Mouse (Mus musculus) left cerebral cortex, postnatal 4 days (tissue): Measurements from ENCODE around the gene Cry2. TPM values are rescaled to one million over a fixed set of nuclear protein-coding genes. Genes with fewer than 3 reads are reported as not detected.

Source experiments
- DNase-seq: peaks from one replicate; pipeline ENCODE4 v3.0.0-alpha.2; 2022
- intact Hi-C: fragments of 180-260 bp; cut with DNase I; formaldehyde crosslinking; loops from one replicate; pipeline ENCODE4 v1.15.1; 2025
- total RNA-seq, 2 experiments: library from RNA; stranded (reverse); gene quantifications; 2 replicates each; pipeline ENCODE4 v1.2.3; 2021

The Cry2 gene
- total RNA-seq, 2 experiments from 2014 or later = 74.6 to 75.8 TPM

DNA sequence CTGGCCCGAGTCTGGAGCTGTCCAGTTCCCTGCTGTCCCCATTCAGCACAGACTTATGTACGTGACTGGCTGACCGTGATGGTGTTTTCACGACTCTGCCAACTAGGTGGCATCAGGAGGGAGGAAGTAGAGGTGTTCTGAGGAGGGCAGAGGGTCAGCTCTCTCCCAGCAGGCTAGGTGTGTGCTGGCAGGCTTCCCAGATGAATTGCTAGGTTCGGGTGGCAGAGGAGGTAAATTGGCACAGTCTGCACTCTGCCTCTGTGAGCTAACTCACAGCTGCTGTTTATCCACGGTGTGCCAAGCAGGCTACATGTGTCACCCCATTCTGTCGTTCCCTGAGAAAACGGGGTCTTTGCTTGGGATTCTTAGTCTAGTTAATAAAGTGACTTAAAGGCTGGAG is 12.8 kb upstream of the Cry2 start:
- peak; percentile 45 for DNase-seq
- intact Hi-C loops = no loop called here

DNA sequence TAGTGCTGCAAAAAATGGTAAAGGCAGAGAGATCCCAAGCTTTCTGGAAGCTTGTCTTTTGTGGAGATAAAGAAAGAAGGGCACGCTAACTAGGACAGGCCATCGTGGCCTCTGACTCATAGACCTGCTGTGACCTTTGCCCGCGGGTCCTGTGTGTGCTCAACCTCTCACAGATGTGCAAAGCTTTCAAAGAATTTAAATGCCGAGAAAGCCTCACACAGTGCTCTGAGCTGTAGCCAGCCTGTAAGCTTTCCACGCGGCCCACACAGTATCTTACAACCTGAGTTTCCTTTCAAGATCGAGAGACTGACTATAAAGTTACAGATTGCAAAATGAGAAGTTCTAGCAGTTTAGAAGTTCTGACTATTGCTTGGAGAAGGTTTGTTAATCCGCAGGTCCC is 12.0 kb upstream of the Cry2 start:
- intact Hi-C loops = no loop called here
- no peak for DNase-seq

DNA sequence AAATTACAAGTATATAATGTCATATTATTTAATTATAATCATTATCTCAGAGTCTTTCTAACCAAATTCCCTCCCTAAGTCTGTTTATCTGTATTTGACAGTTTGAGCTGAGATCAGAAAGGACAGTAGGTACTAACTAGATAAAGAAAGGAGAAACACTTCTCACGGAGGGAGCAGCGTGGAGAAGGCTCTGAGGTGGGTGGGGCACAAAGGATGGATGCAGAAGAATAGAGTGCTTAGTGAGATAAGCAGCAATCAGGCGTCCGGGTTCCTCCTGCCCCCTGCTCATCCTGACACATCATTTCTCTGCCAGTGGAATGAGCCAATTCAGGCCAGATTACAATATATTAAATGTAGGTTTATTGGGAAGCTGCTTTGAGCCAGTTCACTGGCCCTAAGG is 10.5 kb upstream of the Cry2 start:
- intact Hi-C loops = no loop called here
- DNase-seq = no peak

GRCm38 (mm10) chr2:92443313-92443712 is 9.5 kb upstream of the Cry2 start:
- intact Hi-C loops = no loop called here
- no peak for DNase-seq

GRCm38 (mm10) chr2:92442419-92443001 is 8.7 kb upstream of the Cry2 start:
- intact Hi-C loops = no loop called here
- DNase-seq = no peak

GRCm38 (mm10) chr2:92440432-92440831 is 6.6 kb upstream of the Cry2 start:
- intact Hi-C loops = no loop called here
- no peak for DNase-seq

DNA sequence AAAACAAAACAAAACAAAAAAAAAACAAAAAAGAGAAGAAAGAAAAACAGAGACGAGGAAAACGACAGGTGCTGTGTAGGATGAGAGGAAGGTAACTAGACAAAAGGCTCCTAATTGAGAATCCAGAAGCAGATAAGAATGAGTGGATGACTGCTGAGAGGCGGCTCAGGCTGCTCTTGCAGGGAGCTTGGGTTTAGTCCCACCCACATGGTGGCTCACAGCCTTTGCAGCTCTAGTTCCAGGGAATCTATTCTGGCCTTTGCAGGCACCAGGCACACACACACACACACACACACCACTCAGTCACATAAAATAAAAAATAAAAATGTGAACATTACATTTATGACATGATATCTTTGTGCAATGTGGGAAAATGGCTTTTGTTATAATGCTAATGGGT is 4.7 kb upstream of the Cry2 start:
- intact Hi-C loops = no loop called here
- DNase-seq = no peak

GRCm38 (mm10) chr2:92437875-92438274 is 4.0 kb upstream of the Cry2 start:
- intact Hi-C loops = no loop called here
- peak; percentile 85 for DNase-seq

DNA sequence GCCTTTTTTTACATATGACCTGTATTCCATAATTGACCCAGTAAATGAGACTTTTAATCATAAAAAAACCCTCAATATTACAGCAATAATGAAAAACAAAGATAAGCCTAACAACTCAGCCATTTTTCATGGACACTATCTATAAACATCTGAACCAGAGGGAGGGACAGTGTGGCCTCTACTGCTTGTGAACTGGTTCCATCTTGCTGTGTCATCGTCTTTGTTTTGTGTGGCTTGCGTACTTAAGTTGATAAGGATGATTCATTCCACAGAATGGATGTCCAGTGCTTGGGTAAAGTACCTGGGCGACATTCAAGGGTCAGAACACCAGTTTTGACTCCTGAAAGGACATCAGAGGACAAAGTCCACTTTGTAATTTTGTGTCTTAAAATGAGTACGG is 3.5 kb upstream of the Cry2 start:
- intact Hi-C loops = no loop called here

DNA sequence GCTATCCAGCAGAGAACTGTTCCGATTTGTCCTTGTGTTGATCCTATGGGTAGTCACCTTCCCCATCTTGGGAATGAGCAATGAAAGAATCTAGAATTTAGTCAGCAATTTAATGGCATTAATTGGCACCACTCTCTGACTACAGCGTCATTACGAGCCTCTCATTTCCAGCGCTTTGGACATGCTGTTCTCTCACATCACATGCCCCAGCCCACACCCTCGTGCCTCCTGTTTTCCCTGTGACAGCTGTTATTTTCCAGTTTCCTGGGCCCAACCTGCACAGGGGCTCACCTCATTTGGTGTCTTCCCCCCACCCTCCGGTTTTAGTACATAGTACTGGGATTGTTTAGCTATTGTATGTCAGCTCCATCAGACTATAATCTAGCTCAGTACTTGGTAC is 1.2 kb upstream of the Cry2 start:
- no peak for DNase-seq
- intact Hi-C loops = no loop called here

More for the DNA sequence above, 3.5 kb upstream of the Cry2 start:
- no peak for DNase-seq

DNA sequence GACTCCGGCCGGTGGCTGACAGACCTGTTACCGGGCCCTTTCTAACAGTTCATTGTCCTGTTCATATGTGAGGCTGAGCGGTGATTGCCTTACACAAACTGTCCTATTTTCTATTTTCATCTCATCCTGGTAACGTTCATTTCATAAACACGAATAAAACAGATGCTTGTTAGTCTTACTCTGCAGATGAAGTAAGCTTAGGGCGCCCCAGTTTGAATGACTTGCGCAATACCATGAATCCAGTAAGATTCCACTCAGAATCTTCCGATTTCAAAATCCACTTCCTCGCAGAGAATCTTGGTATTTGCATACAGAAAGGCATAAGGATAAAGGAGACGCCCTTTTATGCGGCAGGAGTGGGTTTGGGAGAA is 517 bp upstream of the Cry2 start:
- no peak for DNase-seq
- intact Hi-C loops = no loop called here

DNA sequence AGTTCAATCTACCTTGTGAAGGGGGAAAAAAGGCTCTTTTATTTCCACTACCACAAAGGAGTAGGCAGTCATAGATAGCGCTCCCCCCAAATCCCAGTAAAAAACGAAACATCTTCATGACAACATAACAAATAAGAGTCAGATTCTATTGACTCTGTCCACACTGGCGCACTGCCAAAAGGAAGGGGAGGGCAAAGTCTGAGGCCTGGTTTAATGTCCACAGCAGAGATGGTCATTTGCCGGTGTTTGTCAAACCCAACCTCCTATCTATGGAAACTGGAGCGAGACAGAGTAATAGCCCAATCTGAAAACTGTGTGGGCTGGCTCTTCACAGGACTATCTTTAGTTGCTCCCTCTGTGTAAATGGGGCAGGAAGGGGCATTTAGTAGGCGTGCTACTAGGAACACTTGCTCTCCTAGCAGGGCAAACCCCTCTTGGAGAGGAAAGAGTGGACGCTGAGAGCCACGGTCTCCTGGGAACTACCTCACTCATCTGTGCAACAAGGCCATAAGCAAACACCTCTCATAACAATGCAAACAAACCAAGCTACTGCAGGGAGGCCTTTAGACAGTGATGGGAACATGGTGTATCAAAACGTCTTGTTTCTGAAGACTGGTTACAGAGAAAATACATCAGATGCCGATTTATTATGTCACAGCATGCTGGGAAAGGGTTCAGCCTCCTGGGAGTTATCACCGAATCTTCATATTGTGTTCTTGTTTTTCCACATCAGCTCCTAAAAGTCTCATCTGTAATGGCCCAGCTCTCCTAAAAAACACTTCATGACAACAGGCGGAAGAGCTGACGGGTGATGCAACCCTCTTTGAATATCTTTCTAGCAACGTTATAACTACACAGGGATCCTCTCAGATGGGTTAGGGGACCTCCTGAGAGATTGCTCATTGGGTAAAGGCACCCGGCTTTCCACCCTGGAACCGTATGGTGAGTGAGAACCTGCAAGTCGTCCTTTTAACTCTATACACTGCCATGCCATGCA is 1.2 kb downstream of the Cry2 start:
- intact Hi-C loops = no loop called here
- DNase-seq = peak; percentile 69

GRCm38 (mm10) chr2:92431611-92432179 is 2.1 kb downstream of the Cry2 start:
- intact Hi-C loops = no loop called here
- peak; percentile 17 for DNase-seq

DNA sequence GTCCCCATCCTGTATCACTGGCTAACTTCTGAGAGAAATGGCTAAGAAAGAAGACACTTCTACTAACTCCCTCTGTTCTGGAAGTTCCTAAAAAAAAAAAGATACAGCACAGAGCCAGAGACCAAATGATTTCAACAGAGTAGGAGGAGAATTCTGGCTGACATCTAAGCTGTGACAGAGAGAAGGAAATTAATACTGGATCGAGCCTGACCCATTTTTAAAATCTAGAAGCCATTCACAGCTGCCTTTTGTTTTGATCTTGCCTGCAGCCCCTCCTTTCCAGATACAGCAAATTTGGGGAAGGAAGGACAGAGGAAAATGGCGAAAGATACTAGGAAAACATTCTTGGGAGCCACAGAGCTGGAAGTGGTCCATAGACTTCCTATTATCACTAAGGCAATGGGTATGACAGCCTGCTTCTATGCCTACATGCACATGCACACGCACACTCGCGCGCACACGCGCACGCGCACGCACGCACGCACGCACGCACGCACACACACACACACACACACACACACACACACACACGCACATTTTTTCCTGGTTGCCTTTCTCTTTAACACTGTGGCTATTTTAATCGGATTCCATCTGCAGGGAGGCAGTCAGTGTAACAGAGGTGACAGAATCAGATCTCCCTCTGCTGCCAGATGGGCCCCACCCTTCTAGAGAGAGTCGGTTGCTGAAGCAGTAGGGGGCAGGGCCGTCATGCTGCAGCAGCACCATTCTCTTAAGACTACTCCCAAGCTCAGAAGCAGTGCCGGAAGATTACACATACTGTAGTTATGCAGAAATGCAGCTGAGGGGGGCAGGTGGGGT is 2.9 kb downstream of the Cry2 start:
- DNase-seq = peak; percentile 58
- intact Hi-C loops = no loop called here

GRCm38 (mm10) chr2:92430089-92430488 is 3.8 kb downstream of the Cry2 start:
- intact Hi-C loops = no loop called here
- no peak for DNase-seq

DNA sequence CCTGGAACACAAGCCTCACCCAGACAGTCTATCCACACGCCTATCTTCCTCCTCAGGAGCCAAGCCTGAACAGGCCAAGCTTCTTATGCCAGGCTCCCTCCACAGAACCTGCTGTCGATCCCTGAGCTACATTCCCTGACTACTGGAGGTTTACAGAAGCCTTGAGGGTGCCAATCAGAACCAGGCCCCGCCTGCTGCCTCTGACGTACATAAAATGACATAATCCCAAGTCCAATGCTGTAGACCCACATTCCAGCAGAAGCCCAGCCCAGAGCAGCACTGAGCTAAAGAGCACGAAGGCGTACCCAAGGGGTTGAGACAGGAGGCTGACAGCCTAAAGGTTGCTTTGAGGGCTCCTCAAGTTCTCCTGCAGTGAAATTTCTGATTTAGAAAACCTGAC is 6.0 kb downstream of the Cry2 start:
- intact Hi-C loops = no loop called here

DNA sequence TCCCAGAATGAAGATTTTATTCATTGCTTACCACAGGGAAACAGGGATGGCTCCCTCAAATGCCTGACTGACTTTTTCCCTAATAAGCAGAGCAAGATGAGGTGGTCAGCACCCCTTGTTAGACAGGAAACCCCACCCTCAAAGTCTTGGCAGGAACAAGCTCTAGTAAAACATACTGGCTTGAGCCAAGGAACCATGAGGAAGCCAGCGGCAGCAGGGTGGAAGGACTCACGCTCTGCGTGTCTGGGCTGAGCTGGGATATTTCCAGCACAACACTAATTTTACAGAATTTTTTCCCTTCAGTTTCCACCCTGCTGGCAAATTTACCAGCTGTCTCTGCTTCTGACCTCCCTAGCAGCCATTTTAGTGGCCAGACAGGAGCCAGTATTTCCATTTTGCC is 7.4 kb downstream of the Cry2 start:
- DNase-seq = peak; percentile 47
- intact Hi-C loops = no loop called here

More for the DNA sequence above, 6.0 kb downstream of the Cry2 start:
- DNase-seq = peak; percentile 58

DNA sequence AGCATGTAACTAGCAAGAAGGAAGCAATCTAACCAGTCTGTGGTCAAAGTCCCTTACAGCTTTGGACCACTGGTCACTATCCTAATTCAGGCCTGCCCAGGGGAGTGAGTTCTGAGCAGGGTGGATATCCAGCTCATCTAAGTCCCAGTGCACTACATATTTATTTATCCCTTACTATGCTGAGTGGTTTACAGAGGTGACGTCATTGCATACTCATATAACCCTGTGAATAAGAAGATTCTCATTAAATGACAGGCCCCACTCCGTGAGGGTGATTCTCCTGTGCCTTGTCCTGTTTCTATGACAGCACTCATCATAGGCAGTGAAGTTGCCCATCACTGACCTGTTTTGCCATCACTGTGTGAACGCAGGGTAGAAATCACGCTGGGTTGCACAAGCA is 8.5 kb downstream of the Cry2 start:
- intact Hi-C loops = no loop called here
- no peak for DNase-seq

DNA sequence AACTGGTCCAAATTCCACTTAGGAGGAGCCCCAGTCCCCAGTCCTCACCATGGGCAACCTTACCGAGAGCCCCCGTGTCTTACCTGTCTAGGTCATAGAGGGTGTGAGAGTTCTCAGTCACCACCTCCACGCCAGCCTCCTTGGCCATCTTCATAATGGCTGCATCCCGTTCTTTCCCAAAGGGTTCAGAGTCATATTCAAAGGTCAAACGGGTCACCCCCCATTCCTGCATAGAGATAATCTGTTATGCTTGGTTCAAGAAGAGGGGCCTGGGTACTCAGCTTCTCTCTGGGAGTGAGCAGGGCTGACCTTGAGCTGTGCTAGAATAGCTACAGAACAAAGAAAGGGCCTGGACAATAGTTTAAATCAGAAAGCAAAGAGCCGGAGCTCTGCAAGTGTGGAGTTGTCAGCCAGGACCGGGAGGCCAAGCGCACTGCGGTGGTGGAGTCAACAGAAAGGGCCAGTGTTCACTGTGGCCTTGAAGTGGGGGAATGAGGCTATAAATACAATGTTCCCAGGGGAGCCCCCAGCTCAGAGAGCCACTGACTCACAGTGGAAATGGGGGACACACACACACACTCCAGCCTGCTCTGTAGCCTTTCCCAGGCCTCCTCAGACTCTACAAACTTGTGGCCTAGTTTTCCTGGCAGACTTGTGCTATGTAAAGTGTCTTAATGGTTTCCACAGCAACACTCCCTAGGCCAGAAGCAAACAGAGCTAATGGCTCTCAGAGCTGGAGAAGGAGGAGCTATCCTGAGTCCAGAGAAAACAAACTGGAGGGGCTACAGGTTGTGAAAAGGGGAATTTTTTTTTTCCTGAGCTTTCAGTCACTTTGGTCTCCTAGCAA is 9.2 kb downstream of the Cry2 start:
- intact Hi-C loops = no loop called here
- DNase-seq = no peak
